Mouse (Mus musculus) c-Kit-negative CD71-positive TER-119-positive erythroid progenitor cells, embryonic 14.5 days (primary cell): ENCODE measurements around the gene Eif5.

ENCODE experiments used
- DNase-seq: peaks from one replicate; pipeline ENCODE4 v3.0.0-alpha.2; 2013; ENCODE audit warnings: low read depth, low spot score

Eif5 gene

GRCm38 (mm10) chr12:111563076-111563629 is 25.3 kb downstream of the Eif5 start:
- no peak for DNase-seq

GRCm38 (mm10) chr12:111565363-111565762 is 27.5 kb downstream of the Eif5 start:
- no peak for DNase-seq

GRCm38 (mm10) chr12:111568836-111569235 is 31.0 kb downstream of the Eif5 start:
- no peak for DNase-seq

GRCm38 (mm10) chr12:111572406-111572805 is 34.6 kb downstream of the Eif5 start:
- DNase-seq: no peak

GRCm38 (mm10) chr12:111573315-111573714 is 35.5 kb downstream of the Eif5 start:
- no peak for DNase-seq

GRCm38 (mm10) chr12:111574074-111574886 is 36.5 kb downstream of the Eif5 start, which contains the start of gene Mark3:
Gene Mark3 (plus strand): TSS chr12:111574523.
- DNase-seq: peak; percentile 89

GRCm38 (mm10) chr12:111574887-111575838 is 37.3 kb downstream of the Eif5 start:
- DNase-seq: peak; percentile 33

- DNase-seq: no peak
Measured at GRCm38 (mm10) chr12:111583058-111583457, 45.2 kb downstream of the Eif5 start.

GRCm38 (mm10) chr12:111584401-111584800 is 46.6 kb downstream of the Eif5 start:
- DNase-seq: no peak

- no peak for DNase-seq
Measured at GRCm38 (mm10) chr12:111587252-111587651, 49.4 kb downstream of the Eif5 start.

GRCm38 (mm10) chr12:111592407-111593021 is 54.7 kb downstream of the Eif5 start:
- DNase-seq: no peak

- DNase-seq: no peak
Measured at GRCm38 (mm10) chr12:111593775-111594174, 56.0 kb downstream of the Eif5 start.
